Mouse (Mus musculus) embryonic fibroblast, embryonic 13.5 days (primary cell): Measurements from ENCODE around the gene Mtnr1a. TPM values are rescaled to one million over a fixed set of nuclear protein-coding genes. Genes with fewer than 3 reads are reported as not detected.
A peak's percentile ranks its signal among the peaks of the same experiment; 100 is the strongest.

Experiments used
- H3K27ac ChIP-seq: 2 replicates; pipeline ENCODE4 v1.5.1; 2012; ENCODE audit warnings: low read length, control low read depth, inconsistent platforms; ENCODE audit not compliant: insufficient read depth
- H3K4me1 ChIP-seq: 2 replicates; pipeline ENCODE4 v1.6.1; 2011; ENCODE audit warnings: low read length; ENCODE audit not compliant: control insufficient read depth, insufficient read depth
- H3K4me3 ChIP-seq: 2 replicates; pipeline ENCODE4 v1.5.1; 2011; ENCODE audit warnings: mild to moderate bottlenecking, control low read depth, low read length; ENCODE audit not compliant: insufficient read depth
- CTCF ChIP-seq: IDR thresholded peaks from 2 replicates; pipeline ENCODE4 v1.5.1; 2011; ENCODE audit warnings: mild to moderate bottlenecking, control low read depth, low read length, moderate library complexity, borderline replicate concordance; ENCODE audit not compliant: insufficient read depth
- POLR2A ChIP-seq: IDR thresholded peaks from 2 replicates; pipeline ENCODE4 v1.6.1; 2011; ENCODE audit warnings: low read depth, mild to moderate bottlenecking, control low read depth, low read length, moderate library complexity
- polyA plus RNA-seq: library from polyadenylated mRNA; stranded (reverse); fragments of >200 nt; gene quantifications from 2 replicates; pipeline ENCODE4 v1.2.4, GENCODE M21; 2011; ENCODE audit warnings: low read depth; ENCODE audit not compliant: missing spikeins, insufficient read length

The Mtnr1a gene
- polyA plus RNA-seq: 0.76 TPM in 1 of 2 replicates, not detected in the other

GRCm38 (mm10) chr8:45068759-45069386 lies at the start of gene Mtnr1a:
Gene Mtnr1a, plus strand, starts transcription at chr8:45069137.
- TF ChIP-seq POLR2A (no peak), CTCF (peak; percentile 100)
- H3K27ac ChIP-seq: no peak within 1 kb of the TSS
- H3K4me1 ChIP-seq: no peaks in the 10 kb centered on the region
- H3K4me3 ChIP-seq: no peak within 1 kb of the TSS

- peak overlapping the region; percentile 97 for H3K27ac ChIP-seq
- H3K4me1 ChIP-seq: peaks cover 8% of the 10 kb centered on the region
- TF ChIP-seq POLR2A: no peak
- no peak for TF ChIP-seq CTCF
- H3K4me3 ChIP-seq: no peak overlapping the region
Measured at GRCm38 (mm10) chr8:45019241-45019640, 49.7 kb upstream of the Mtnr1a start.

GRCm38 (mm10) chr8:45021171-45021570 lies 47.8 kb upstream of the Mtnr1a start:
- Histone ChIP-seq H3K4me3 (no peak overlapping the region), H3K27ac (0 out of 2 replicates have a peak overlapping the region, but pooled peaks have one; percentile 82), H3K4me1 (peaks cover 8% of the 10 kb centered on the region)
- TF ChIP-seq POLR2A (no peak), CTCF (no peak)

GRCm38 (mm10) chr8:45021911-45022665 lies 46.8 kb upstream of the Mtnr1a start:
- no peak overlapping the region for H3K27ac ChIP-seq
- TF ChIP-seq POLR2A (no peak), CTCF (no peak)
- H3K4me1 ChIP-seq: peaks cover 8% of the 10 kb centered on the region
- no peak overlapping the region for H3K4me3 ChIP-seq

- TF ChIP-seq CTCF: no peak
- no peak for TF ChIP-seq POLR2A
- no peak overlapping the region for H3K27ac ChIP-seq
Measured at GRCm38 (mm10) chr8:45028081-45028497, 40.8 kb upstream of the Mtnr1a start.

GRCm38 (mm10) chr8:45038350-45038749 lies 30.6 kb upstream of the Mtnr1a start:
- TF ChIP-seq CTCF (no peak), POLR2A (no peak)
- Histone ChIP-seq H3K4me1 (no peaks in the 10 kb centered on the region), H3K27ac (no peak overlapping the region), H3K4me3 (no peak overlapping the region)

More at GRCm38 (mm10) chr8:45028081-45028497, 40.8 kb upstream of the Mtnr1a start:
- H3K4me3 ChIP-seq: no peak overlapping the region
- no peaks in the 10 kb centered on the region for H3K4me1 ChIP-seq

- Histone ChIP-seq H3K4me1 (no peaks in the 10 kb centered on the region), H3K27ac (no peak overlapping the region), H3K4me3 (no peak overlapping the region)
- TF ChIP-seq POLR2A (no peak), CTCF (no peak)
Measured at GRCm38 (mm10) chr8:45044160-45044559, 24.8 kb upstream of the Mtnr1a start.

GRCm38 (mm10) chr8:45050451-45050850 lies 18.5 kb upstream of the Mtnr1a start:
- Histone ChIP-seq H3K27ac (no peak overlapping the region), H3K4me1 (no peaks in the 10 kb centered on the region), H3K4me3 (no peak overlapping the region)
- TF ChIP-seq POLR2A (no peak), CTCF (no peak)

GRCm38 (mm10) chr8:45051236-45051635 lies 17.7 kb upstream of the Mtnr1a start:
- no peak for TF ChIP-seq CTCF
- Histone ChIP-seq H3K27ac (no peak overlapping the region), H3K4me1 (no peaks in the 10 kb centered on the region), H3K4me3 (no peak overlapping the region)

GRCm38 (mm10) chr8:45052205-45052604 lies 16.7 kb upstream of the Mtnr1a start:
- Histone ChIP-seq H3K4me1 (no peaks in the 10 kb centered on the region), H3K27ac (no peak overlapping the region), H3K4me3 (no peak overlapping the region)
- TF ChIP-seq POLR2A (no peak), CTCF (no peak)

- H3K27ac ChIP-seq: no peak overlapping the region
Measured at GRCm38 (mm10) chr8:45052618-45053017, 16.3 kb upstream of the Mtnr1a start.

More at GRCm38 (mm10) chr8:45052618-45053017, 16.3 kb upstream of the Mtnr1a start:
- TF ChIP-seq POLR2A (no peak), CTCF (no peak)
- Histone ChIP-seq H3K4me3 (no peak overlapping the region), H3K4me1 (no peaks in the 10 kb centered on the region)
